Mouse (Mus musculus) layer of hippocampus, postnatal 10 days (tissue): ENCODE data around the gene Abcd4. TPM values are rescaled to one million over a fixed set of nuclear protein-coding genes. Genes with fewer than 3 reads are reported as not detected.

Experiments used
- DNase-seq, 2 experiments: peaks; one replicate each; pipeline ENCODE4 v3.0.0; 2021; ENCODE audit warnings: low spot score in 2 of 2
- total RNA-seq, 2 experiments: library from RNA; stranded (reverse); gene quantifications; 2 replicates each; pipeline ENCODE4 v1.2.3; 2021

The Abcd4 gene
- total RNA-seq, 2 experiments from 2014 or later: 11.7 to 13.2 TPM

DNA sequence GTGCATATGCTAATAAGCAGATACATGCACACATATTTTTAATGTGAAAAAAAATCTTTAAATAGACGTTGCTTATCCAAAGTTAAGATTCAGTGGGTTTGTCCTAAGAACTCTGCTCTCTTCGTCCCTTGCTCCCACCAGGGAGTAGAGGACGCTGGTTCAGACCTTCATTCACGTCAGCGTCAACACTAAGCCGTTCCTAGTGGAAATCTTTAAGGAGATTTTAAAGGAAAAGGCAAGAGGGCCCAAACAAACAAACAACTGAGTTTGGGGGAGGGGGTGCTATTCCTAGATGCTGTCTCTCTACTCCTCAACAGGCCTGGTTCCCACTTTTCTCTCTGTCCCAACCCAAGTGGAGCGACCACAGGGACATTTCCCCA, 44.9 kb downstream of the Abcd4 start:
- no peak for DNase-seq

DNA sequence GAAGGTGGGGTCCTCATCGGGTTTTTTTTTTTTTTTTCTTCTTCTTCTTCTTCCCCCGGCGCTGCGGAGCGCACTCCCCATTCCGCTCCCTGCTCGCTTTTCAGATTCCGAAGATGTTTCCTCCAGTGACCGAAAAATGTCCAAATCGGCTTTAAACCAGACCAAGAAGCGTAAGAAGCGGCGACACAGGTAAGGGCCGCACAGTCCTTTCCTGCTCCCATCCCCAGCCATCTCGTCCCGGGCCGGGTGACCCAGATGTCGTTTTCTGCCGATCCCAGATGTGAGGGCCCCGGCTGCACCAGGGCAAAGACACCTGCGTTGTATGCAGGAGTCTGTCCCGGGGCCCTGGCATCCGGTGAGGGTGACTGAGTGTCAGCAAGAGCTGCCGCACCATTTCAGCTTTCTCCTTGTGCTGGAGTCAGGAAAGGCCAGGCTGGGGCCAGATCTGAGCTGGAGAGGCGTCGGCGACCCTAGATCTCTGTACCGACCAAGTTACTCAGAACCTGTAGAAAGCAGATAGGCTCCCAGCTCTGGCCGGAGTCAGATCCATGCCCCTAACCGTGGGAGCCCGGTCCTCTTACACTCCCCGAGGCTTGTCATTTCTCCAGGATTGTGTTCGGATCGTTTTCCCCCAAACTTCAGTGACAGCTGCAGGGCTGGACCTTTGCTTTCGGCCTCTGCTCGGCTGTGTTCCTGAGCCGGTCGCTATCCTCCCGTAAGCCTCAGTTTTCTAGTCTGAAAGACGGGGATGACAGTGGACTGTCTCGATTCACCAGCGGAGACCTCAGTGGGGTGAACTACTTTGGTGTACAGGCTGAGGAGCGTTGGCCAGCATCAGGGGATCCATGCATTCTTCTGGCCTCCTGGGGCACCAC, 45.5 kb downstream of the Abcd4 start:
- DNase-seq: no peak

DNA sequence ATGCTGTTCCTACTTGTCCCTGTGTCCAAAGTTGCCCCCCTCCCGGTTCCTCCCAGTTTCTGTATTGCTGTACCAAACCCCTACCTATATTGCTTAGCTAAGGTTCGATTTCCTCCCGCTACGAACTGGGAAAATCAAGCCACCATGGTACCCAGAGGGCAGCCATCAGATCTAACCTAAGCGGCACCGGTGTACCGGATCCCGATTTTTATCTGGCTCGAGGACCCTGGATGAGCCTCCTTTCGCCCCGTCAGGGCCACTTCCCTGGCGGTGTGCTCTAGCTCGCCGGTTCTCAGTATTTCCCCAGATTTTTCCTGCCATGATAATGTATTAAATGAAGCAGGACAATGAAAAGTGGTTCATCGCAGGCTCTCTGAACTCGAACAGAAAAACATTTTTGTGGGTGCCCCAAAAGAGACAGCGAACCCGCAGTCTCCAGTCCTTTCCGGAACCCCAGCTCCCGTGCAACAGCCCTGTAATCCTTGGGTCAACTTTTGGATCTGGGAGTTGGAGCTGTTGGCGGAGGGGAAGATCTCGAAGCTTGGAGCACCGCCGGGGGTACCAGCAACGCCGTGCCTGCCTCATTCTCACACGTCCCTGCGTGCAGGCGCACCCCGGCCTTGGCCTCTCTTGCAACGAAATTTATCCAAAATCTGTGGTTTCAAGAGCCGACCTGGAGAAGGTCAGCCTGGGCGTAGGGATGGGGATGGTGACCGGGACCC, 46.4 kb downstream of the Abcd4 start:
- no peak for DNase-seq

DNA sequence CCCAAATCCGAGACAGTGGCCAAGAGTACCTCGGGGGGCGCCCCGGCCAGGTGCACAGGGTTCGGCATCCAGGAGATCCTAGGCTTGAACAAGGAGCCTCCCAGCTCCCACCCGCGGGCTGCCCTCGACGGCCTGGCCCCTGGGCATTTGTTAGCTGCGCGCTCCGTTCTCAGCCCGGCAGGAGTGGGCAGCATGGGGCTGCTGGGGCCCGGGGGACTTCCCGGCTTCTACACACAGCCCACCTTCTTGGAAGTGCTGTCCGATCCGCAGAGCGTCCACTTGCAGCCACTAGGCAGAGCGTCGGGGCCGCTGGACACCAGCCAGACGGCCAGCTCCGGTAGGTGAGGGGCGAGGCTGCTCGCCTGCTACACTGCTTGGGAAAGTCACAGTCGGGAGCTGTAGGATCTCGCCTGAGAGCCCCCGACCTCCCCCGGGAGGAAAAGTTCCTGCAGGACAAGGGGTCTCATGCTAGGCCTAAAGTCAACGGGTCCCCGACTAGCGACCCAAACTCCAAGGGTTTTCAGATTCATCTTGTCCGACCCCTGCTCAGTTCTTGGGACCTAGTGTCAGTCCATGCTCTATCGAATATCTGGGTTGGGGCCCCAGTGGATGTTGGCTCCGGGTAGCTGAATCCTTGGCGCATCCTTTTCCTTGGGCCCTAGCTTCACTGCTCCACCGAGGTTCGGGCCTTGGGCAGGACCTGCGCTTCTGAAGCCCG, 47.1 kb downstream of the Abcd4 start:
- DNase-seq: no peak

DNA sequence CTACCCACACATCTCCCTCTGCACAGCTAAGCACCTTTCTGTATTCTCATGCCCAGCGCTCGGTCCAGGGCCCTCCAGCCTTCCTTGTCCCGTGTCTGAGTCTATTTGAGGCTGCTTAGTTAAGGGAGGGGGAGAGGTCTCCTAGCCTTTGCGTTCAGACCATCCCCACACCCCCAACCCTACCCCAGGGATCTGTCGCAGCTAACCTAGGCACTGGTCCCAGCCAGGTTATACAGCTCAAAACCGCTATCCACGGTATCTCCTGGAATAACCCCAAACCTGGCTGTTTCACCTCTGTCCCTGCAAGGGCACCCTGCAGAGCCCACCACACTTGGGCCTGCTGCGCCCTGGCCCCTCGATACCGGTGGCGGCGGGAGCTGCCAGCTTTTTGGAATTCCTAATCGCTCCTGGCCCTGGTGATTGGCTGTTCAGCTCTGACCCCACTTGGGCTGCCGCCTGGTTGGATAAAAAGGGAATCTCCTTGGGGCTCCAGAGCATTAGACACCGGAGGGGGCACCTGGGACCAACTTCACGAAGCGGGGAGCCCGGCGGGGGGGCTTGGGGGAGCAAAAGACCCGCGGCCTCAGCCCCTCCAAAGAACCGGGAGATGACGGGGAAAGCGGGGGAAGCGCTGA, 47.8 kb downstream of the Abcd4 start, which contains the start of gene Vsx2:
Gene Vsx2 (plus strand): TSS at position 427 of the 635 bp plus-strand sequence.
- no peak for DNase-seq

DNA sequence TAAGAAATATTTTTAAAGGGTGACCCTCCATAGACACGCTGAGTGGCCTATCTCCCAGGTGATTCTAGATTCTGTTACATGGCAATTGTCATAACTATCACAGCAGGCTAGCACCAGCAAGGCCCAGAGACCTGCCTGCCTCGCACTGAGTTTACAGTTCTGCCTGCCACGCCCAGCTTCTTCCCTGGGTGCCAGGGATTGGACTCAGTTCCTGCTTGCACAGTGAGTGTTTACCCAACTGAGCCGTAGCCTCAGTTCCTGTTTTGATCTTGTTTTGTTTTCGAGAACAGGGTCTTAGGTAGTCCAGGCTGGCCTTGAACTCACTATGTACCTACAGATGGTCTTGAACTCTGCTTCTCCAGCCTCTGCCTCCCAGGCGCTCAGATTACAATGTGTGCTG, 49.6 kb downstream of the Abcd4 start:
- no peak for DNase-seq

DNA sequence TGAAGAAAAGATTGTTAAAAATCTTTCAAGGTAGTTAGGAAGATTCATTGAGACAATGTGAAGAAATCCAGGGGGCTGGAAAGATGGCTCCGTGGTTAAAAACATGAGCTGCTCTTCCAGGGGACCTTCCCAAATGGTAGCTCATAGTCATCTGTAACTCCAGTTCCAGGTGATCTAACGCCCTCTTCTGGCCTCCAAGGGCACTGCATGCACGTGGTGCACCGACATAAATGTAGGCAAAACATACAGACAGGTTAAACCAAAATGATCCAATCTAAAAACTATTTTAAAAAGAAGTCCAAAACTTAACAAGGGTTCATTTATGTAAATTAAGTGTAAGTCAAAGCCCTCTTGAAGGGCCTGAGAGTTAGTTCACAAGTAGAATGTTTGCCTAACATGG, 54.7 kb downstream of the Abcd4 start:
- DNase-seq: no peak

DNA sequence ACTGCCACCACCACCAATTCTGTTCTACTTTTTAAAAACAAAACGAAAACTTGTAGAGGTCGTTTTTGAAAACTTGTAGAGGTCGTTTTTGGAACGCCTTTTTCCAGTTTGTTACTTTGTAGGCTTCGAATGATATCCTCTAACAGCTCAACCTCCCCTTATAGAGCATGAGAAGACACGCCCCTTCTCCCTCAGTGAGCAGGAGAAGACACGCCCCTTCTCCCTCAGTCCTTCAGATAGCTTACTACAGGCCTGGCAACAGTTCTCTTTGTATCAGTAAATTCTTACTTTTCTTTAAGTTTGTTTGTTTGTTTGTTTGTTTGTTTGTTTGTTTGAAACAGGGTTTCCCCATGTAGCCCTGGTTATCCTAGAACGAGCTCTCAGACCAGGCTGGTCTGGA, 62.0 kb downstream of the Abcd4 start:
- no peak for DNase-seq

Other genes starting within 250 kb of the Abcd4 start
- gene Entpd5, start 208.4 kb downstream of the Abcd4 start, total RNA-seq: 10 to 100 TPM; 22.0 to 25.1 TPM
- 1 to 10 TPM; 6.8 to 8.7 TPM for gene Bbof1, start 208.3 kb downstream of the Abcd4 start, total RNA-seq
- gene Rnf113a2, start 200.2 kb downstream of the Abcd4 start, total RNA-seq: 10 to 100 TPM; 12.0 to 14.5 TPM
- 10 to 100 TPM; 38.2 to 40.3 TPM for gene Aldh6a1, start 166.4 kb downstream of the Abcd4 start, total RNA-seq
- gene Lin52, start 166.0 kb downstream of the Abcd4 start, total RNA-seq: 10 to 100 TPM; 15.4 to 17.7 TPM
- gene Vsx2, start 47.7 kb downstream of the Abcd4 start, total RNA-seq: under 1 TPM; 0.11 to 0.27 TPM
- gene Vrtn, start 23.6 kb upstream of the Abcd4 start, total RNA-seq: not detected
- 10 to 100 TPM in 1 of 2 experiments, 1 to 10 TPM in 1; 9.2 to 10.7 TPM for gene Syndig1l, start 81.4 kb upstream of the Abcd4 start, total RNA-seq
- gene Npc2, start 155.7 kb upstream of the Abcd4 start, total RNA-seq: 10 to 100 TPM; 36.7 to 38.0 TPM
- gene Isca2, start 155.8 kb upstream of the Abcd4 start, total RNA-seq: 10 to 100 TPM; 53.6 to 62.5 TPM